Mouse (Mus musculus) cortical plate, adult 2 months (tissue): ENCODE data around the gene Pax2. TPM values are rescaled to one million over a fixed set of nuclear protein-coding genes. Genes with fewer than 3 reads are reported as not detected.

Experiments
- H3K27ac ChIP-seq: fragments of 200-500 bp; 2 replicates; pipeline ENCODE4 v1.5.1; 2012; ENCODE audit warnings: low read length, control low read depth, inconsistent platforms; ENCODE audit not compliant: insufficient read depth
- H3K4me1 ChIP-seq: fragments of 200-500 bp; 2 replicates; pipeline ENCODE4 v1.6.1; 2011; ENCODE audit warnings: low read length; ENCODE audit not compliant: control insufficient read depth, insufficient read depth
- H3K4me3 ChIP-seq: fragments of 200-500 bp; 2 replicates; pipeline ENCODE4 v1.5.1; 2011; ENCODE audit warnings: mild to moderate bottlenecking, low read length, control low read depth; ENCODE audit not compliant: insufficient read depth
- CTCF ChIP-seq: fragments of 200-500 bp; IDR thresholded peaks from 2 replicates; pipeline ENCODE4 v1.5.1; 2011; ENCODE audit warnings: mild to moderate bottlenecking, control low read depth, low read length; ENCODE audit not compliant: insufficient read depth; ENCODE audit errors: extremely low read depth
- POLR2A ChIP-seq: fragments of 200-500 bp; IDR thresholded peaks from 2 replicates; pipeline ENCODE4 v1.6.1; 2011; ENCODE audit warnings: mild to moderate bottlenecking, low read length, control low read depth; ENCODE audit not compliant: insufficient read depth; ENCODE audit errors: extremely low read depth
- polyA plus RNA-seq: library from polyadenylated mRNA; depleted of rRNA; stranded (reverse); fragments of >200 nt; gene quantifications from 2 replicates; pipeline ENCODE4 v1.2.3, GENCODE M21; 2012

The Pax2 gene
- polyA plus RNA-seq, 1 experiment: 0.06 TPM

DNA sequence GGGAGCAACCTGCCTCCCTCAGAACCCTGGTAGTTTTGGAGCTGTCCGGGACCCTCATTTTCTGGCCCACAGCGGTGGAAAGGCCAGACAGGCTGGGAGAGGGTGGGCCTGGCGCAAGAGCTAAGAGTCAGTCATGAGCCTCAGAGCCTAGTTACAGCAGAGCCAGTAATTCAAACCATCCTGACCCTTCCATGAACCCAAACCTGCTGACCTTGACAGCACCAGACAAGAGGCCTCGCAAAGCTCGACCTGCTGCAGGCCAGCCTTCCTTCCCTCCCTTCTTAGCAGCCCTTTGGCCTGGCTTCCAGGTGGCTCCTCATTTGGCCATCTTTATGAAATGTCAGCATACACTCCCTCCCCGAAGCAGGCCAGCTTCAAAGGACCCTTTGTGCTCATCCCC lies 44.5 kb downstream of the Pax2 start:
- Histone ChIP-seq H3K4me3 (no peak overlapping the region), H3K4me1 (no peaks in the 10 kb centered on the region), H3K27ac (no peak overlapping the region)
- TF ChIP-seq CTCF (no peak), POLR2A (no peak)

- no peak overlapping the region for H3K27ac ChIP-seq
- no peaks in the 10 kb centered on the region for H3K4me1 ChIP-seq
- TF ChIP-seq CTCF (no peak), POLR2A (no peak)
- no peak overlapping the region for H3K4me3 ChIP-seq
These were observed 52.9 kb downstream of the Pax2 start for GRCm38 (mm10) chr19:44808734-44809133.

GRCm38 (mm10) chr19:44812666-44813429 lies 57.0 kb downstream of the Pax2 start:
- no peak for TF ChIP-seq POLR2A
- TF ChIP-seq CTCF: no peak
- Histone ChIP-seq H3K27ac (no peak overlapping the region), H3K4me1 (no peaks in the 10 kb centered on the region)

GRCm38 (mm10) chr19:44815111-44815510 lies 59.3 kb downstream of the Pax2 start:
- Histone ChIP-seq H3K27ac (no peak overlapping the region), H3K4me3 (no peak overlapping the region)
- no peak for TF ChIP-seq POLR2A
- no peak for TF ChIP-seq CTCF

More at GRCm38 (mm10) chr19:44812666-44813429, 57.0 kb downstream of the Pax2 start:
- no peak overlapping the region for H3K4me3 ChIP-seq

DNA sequence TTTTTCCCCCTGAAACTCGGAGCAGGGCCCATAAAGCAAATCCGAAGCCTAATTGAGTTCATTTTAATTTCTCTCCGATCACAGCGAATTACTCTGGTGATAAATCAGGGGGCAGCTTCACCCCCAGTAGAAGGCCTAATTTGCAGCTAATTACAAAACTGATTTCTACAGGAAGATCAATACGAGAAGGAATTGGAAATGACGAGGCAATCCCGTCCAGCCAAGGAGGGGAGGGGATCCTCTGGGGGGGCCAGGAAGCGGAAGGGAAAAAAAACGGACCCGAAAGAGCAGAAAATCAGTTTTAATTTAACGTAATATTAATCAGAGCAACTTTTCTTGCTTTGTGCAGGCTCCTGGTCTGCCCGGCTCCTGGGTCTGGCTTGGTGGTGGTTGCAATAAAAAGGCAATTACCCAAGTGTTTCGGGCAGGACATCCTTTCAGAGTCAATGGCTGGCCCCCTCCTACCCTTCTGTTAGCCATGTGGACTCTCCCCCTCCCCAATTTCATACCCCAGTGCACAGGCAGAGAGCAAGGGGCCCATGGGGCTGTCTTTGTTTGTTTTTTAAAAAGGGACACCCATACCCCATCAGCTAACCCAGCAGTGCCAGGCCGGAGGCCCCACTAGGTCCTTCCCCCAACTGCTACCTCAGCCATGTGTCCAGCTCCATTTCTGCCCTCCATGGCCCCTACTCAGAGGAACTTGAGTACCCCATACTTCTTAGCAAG lies 61.7 kb downstream of the Pax2 start:
- Histone ChIP-seq H3K27ac (no peak overlapping the region), H3K4me3 (no peak overlapping the region), H3K4me1 (no peaks in the 10 kb centered on the region; the same call in 1 of the 2 replicates)
- TF ChIP-seq POLR2A (no peak), CTCF (no peak)

More at GRCm38 (mm10) chr19:44815111-44815510, 59.3 kb downstream of the Pax2 start:
- H3K4me1 ChIP-seq: no peaks in the 10 kb centered on the region

DNA sequence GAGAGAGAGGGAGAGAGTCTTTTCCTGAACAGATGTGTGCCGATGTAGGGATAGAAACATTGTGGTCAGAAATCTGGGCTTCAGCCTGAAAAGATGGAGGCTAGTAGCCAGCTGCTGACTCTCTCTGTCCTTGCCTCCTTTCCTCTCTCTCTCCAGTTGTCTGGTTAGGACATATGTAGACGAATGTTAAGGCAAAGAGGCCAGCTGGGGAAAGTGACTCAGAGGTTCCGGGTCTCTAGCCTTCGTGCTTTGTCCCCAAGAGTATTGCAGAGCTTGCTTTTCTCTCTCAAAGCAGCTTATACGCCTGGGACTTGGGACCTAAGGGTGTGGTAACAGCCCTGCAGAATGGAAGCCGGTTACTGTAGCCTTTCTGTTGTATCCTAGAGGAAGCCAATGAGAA lies 62.8 kb downstream of the Pax2 start:
- Histone ChIP-seq H3K27ac (no peak overlapping the region), H3K4me3 (no peak overlapping the region), H3K4me1 (no peaks in the 10 kb centered on the region; the same call in 1 of the 2 replicates)
- no peak for TF ChIP-seq POLR2A
- TF ChIP-seq CTCF: no peak

GRCm38 (mm10) chr19:44821581-44821980 lies 65.7 kb downstream of the Pax2 start:
- no peak for TF ChIP-seq CTCF
- no peak for TF ChIP-seq POLR2A
- Histone ChIP-seq H3K27ac (no peak overlapping the region), H3K4me3 (no peak overlapping the region), H3K4me1 (no peaks in the 10 kb centered on the region; the same call in 1 of the 2 replicates)

GRCm38 (mm10) chr19:44822295-44822694 lies 66.5 kb downstream of the Pax2 start:
- no peak for TF ChIP-seq CTCF
- no peak for TF ChIP-seq POLR2A
- Histone ChIP-seq H3K27ac (no peak overlapping the region), H3K4me3 (no peak overlapping the region)

GRCm38 (mm10) chr19:44823657-44824056 lies 67.8 kb downstream of the Pax2 start:
- no peaks in the 10 kb centered on the region; the same call in 1 of the 2 replicates for H3K4me1 ChIP-seq
- H3K27ac ChIP-seq: no peak overlapping the region
- TF ChIP-seq CTCF (no peak), POLR2A (no peak)
- no peak overlapping the region for H3K4me3 ChIP-seq

More at GRCm38 (mm10) chr19:44822295-44822694, 66.5 kb downstream of the Pax2 start:
- no peaks in the 10 kb centered on the region; the same call in 1 of the 2 replicates for H3K4me1 ChIP-seq
